Mouse (Mus musculus) megakaryocyte, adult 5-6 weeks (primary cell): ENCODE data around the gene Tm4sf20. TPM values are rescaled to one million over a fixed set of nuclear protein-coding genes. Genes with fewer than 3 reads are reported as not detected.

Source experiments
- ATAC-seq: 2 replicates; pipeline ENCODE4 v1.8.0; 2016; ENCODE audit warnings: mild to moderate bottlenecking, inconsistent platforms; ENCODE audit not compliant: poor library complexity, severe bottlenecking
- total RNA-seq, 2 experiments: library from RNA; stranded (forward) in 1 of 2; stranded (reverse) in 1 of 2; fragments of 153-499, 151-499 nt in 1 of 2; fragments of 221-1000, 200-1000 nt in 1 of 2; gene quantifications; 2 replicates each; pipeline versions ENCODE4 v1.2.3 to v1.2.4; 2015 to 2017

The Tm4sf20 gene
- not detected in 2 replicates for total RNA-seq (2015)
- total RNA-seq (2017) = not detected in 2 replicates

- ATAC-seq = no peak
Observed at GRCm38 (mm10) chr1:82768269-82768668, at the start of gene Tm4sf20. Gene Tm4sf20 (minus strand): TSS chr1:82768461.

GRCm38 (mm10) chr1:82815941-82816716 is 47.9 kb upstream of the Tm4sf20 start:
- ATAC-seq = peak; percentile 74

- no peak for ATAC-seq
Observed at GRCm38 (mm10) chr1:82811766-82812165, 43.5 kb upstream of the Tm4sf20 start.

- ATAC-seq = no peak
Observed at GRCm38 (mm10) chr1:82808564-82808963, 40.3 kb upstream of the Tm4sf20 start.

GRCm38 (mm10) chr1:82807206-82807605 is 38.9 kb upstream of the Tm4sf20 start:
- no peak for ATAC-seq

- no peak for ATAC-seq
Observed at GRCm38 (mm10) chr1:82806391-82806790, 38.1 kb upstream of the Tm4sf20 start.

GRCm38 (mm10) chr1:82804059-82804458 is 35.8 kb upstream of the Tm4sf20 start:
- no peak for ATAC-seq

GRCm38 (mm10) chr1:82803608-82804007 is 35.3 kb upstream of the Tm4sf20 start:
- ATAC-seq = no peak

GRCm38 (mm10) chr1:82801105-82801783 is 33.0 kb upstream of the Tm4sf20 start:
- ATAC-seq = no peak

GRCm38 (mm10) chr1:82798922-82799321 is 30.7 kb upstream of the Tm4sf20 start:
- ATAC-seq = peak; percentile 66

GRCm38 (mm10) chr1:82798304-82798703 is 30.0 kb upstream of the Tm4sf20 start:
- peak; percentile 50 for ATAC-seq

- ATAC-seq = peak; percentile 54
Observed at GRCm38 (mm10) chr1:82797088-82797487, 28.8 kb upstream of the Tm4sf20 start.

- peak; percentile 52 for ATAC-seq
Observed at GRCm38 (mm10) chr1:82795702-82796443, 27.6 kb upstream of the Tm4sf20 start.

GRCm38 (mm10) chr1:82795211-82795610 is 26.9 kb upstream of the Tm4sf20 start:
- ATAC-seq = no peak

GRCm38 (mm10) chr1:82793986-82794385 is 25.7 kb upstream of the Tm4sf20 start:
- ATAC-seq = no peak

- no peak for ATAC-seq
Observed at GRCm38 (mm10) chr1:82793110-82793509, 24.8 kb upstream of the Tm4sf20 start.

- no peak for ATAC-seq
Observed at GRCm38 (mm10) chr1:82792238-82792637, 24.0 kb upstream of the Tm4sf20 start.

- no peak for ATAC-seq
Observed at GRCm38 (mm10) chr1:82791105-82791504, 22.8 kb upstream of the Tm4sf20 start.

GRCm38 (mm10) chr1:82788070-82788469 is 19.8 kb upstream of the Tm4sf20 start:
- no peak for ATAC-seq

- ATAC-seq = peak; percentile 92
Observed at GRCm38 (mm10) chr1:82787414-82787813, 19.2 kb upstream of the Tm4sf20 start.

- ATAC-seq = no peak
Observed at GRCm38 (mm10) chr1:82785546-82785945, 17.3 kb upstream of the Tm4sf20 start.
